Mouse (Mus musculus) gastrocnemius, postnatal 36 days (tissue): ENCODE results near the gene Ssh1. TPM values are rescaled to one million over a fixed set of nuclear protein-coding genes. Genes with fewer than 3 reads are reported as not detected.

ENCODE experiments used
- DNase-seq, 2 experiments: peaks; one replicate each; pipeline ENCODE4 v3.0.0; 2022
- intact Hi-C: fragments of 180-260 bp; cut with DNase I; formaldehyde crosslinking; loops from one replicate; pipeline ENCODE4 v1.15.1; 2025
- total RNA-seq, 2 experiments: library from RNA; stranded (reverse); gene quantifications; 2 replicates each; pipeline ENCODE4 v1.2.3; 2021

Ssh1 gene
- total RNA-seq, 2 experiments from 2014 or later, result 5.1 to 7.5 TPM

- intact Hi-C loops, result no loop called here
- no peak for DNase-seq
Observed at GRCm38 (mm10) chr5:113972589-113973515, 20.8 kb downstream of the Ssh1 start.

- DNase-seq, result no peak
- intact Hi-C loops, result no loop called here
Observed at GRCm38 (mm10) chr5:113971434-113971960, 22.2 kb downstream of the Ssh1 start.

GRCm38 (mm10) chr5:113968371-113968770 is 25.3 kb downstream of the Ssh1 start:
- DNase-seq, result no peak
- intact Hi-C loops, result no loop called here

DNA sequence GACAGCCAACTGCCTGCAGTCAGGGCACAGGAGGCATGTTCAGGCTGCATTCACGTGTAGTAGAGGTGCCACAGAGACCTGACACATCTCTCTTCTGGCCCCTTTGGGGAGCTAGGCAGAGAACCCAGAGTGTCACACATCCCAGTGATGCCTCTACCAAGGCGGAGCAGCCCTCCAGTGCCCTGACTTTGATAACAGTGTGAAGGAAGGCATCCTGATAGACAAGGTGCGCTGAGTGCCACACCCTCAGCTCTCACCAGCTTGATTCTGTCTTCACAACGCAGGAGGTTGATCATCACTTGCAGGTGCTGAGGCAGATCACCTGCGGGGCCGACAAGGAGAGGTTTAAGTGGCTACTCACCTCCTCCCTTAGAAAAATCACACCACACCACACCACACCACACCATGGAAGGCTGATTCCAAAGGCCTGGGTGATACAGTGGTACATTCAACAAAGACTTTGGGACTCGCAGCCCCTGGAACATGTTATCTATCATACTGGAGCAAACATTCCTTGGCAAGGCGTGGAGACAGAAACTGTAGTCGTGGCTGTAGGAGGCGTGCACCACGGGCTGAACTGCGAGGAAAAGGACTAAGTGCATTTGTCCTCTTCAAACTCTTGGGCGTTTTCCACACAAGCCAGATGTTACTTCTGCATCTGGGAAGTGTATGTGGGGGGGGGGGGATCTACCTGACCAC is 27.1 kb downstream of the Ssh1 start:
- intact Hi-C loops, result no loop called here

GRCm38 (mm10) chr5:113965659-113966185 is 28.0 kb downstream of the Ssh1 start:
- no peak for DNase-seq
- intact Hi-C loops, result no loop called here

More for the DNA sequence above, 27.1 kb downstream of the Ssh1 start:
- no peak for DNase-seq

GRCm38 (mm10) chr5:113964972-113965371 is 28.7 kb downstream of the Ssh1 start:
- DNase-seq, result no peak
- intact Hi-C loops, result no loop called here

GRCm38 (mm10) chr5:113961776-113962175 is 31.9 kb downstream of the Ssh1 start:
- no peak for DNase-seq
- intact Hi-C loops, result no loop called here

DNA sequence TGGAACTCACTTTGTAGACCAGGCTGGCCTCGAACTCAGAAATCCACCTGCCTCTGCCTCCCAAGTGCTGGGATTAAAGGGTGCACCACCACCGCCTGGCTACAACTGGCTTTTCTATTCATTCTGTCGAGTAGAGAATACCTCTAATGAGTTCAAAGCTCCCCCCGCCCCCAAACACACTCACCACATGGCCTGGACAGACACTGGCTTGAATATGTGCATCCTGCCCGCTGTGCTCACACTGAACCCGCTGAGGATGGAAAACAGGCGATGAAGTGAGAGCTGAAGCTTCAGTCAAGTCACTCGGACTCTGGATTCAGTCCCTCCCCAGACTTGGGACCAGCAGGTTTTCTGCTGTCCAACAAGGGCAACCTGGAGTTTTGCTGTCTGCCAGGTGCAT is 33.3 kb downstream of the Ssh1 start:
- DNase-seq, result no peak
- intact Hi-C loops, result no loop called here

DNA sequence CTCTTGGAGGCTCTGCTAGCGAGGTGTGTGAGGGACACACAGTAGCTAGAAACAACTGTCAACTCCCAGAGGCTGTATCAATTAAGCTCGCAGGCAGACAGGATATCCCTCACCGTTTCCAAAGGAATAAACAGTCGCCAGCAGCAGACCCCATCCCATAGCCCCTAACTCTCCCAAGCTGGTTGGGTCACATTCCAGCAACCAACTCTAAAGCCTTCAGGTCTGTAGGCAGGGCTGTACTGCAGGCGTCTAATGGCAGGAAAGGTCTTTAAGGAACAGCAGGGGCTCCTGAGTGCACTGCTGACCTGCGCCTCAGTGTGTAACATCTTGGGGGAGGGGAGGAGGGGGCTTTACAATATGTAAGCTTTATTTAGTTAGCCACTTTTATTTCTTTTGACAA is 34.7 kb downstream of the Ssh1 start:
- DNase-seq, result no peak
- intact Hi-C loops, result loop anchor here (5.0 kb wide), 2 partner anchors 88 to 187 kb away; partner anchors contain the start of genes Iscu and Sart3

DNA sequence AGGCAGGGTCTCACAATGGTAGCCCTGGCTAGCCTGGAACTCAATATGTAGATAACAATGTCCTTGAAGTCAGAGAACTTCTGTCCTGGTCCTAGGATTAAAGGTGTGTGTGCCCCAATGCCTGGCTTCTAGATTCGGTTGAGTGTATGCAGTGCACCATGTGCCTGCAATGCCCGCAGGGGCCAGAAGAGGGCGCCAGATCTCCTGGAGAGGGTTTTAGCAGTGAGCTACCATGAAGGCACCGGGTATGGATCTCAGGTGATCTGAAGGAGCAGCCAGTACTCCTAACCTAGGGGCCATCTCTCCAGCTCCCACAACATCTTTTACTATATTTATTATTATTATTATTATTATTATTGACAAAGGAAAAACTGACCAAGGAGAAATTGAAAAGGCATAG is 37.2 kb downstream of the Ssh1 start:
- intact Hi-C loops, result loop anchor here (5.0 kb wide), 2 partner anchors 91 to 184 kb away; partner anchors contain the start of genes Iscu and Sart3
- peak; percentile 81 to 85 for DNase-seq

GRCm38 (mm10) chr5:113955691-113956090 is 38.0 kb downstream of the Ssh1 start:
- intact Hi-C loops, result loop anchor here (2.0 to 5.0 kb wide), 3 partner anchors 37 to 183 kb away; partner anchors contain the start of genes Iscu, Sart3 and Ssh1
- no peak for DNase-seq

DNA sequence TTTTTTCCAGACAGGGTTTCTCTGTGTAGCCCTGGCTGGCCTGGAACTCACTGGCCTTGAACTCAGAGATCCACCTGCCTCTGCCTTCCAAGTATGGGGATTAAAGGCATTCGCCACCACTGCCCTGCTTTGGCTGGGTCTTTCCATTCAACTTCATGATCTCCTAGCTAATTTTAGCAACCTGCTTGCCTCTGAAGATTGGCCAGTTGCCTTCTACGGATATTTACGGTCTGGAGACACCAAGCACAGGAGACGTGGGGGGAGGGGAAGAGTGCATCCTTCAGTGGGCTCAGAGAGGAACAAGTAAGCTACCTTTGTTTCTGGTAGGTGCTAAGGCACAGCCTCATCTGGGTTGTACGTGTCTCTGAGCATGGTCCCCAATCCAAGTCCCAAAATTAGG is 38.4 kb downstream of the Ssh1 start:
- intact Hi-C loops, result loop anchor here (2.0 to 5.0 kb wide), 3 partner anchors 38 to 183 kb away; partner anchors contain the start of genes Iscu, Sart3 and Ssh1
- no peak for DNase-seq

GRCm38 (mm10) chr5:113954421-113954820 is 39.3 kb downstream of the Ssh1 start:
- intact Hi-C loops, result loop anchor here (1.0 to 5.0 kb wide), 3 partner anchors 38 to 100 kb away; partner anchors contain the start of gene Ssh1
- DNase-seq, result peak; percentile 77 to 81

DNA sequence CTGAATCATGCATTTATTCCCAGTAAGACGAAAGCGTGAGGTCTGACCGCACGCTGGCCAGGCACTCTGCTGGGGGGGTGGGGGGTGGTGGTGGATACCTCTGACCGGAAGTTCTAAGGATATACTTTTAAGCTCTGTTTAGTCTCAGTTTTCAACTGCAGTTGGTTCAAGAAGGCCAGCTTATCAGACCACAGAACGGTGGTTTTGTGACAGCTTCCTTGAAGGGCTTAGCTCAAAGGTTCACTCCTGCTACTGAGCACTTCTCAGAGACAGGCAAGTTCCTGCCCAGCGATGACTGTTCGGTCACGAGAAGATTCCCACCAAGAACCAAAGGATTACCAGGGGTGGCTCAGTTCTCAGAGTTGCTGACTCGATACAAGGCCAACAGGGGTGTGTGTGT is 41.2 kb downstream of the Ssh1 start:
- DNase-seq, result no peak
- intact Hi-C loops, result loop anchor here (5.0 kb wide), 1 partner anchor 40 kb away; no protein-coding TSS in a partner anchor

- intact Hi-C loops, result loop anchor here (5.0 kb wide), 1 partner anchor 39 kb away; no protein-coding TSS in a partner anchor
- no peak for DNase-seq
Observed at GRCm38 (mm10) chr5:113951693-113952071, 42.0 kb downstream of the Ssh1 start.

GRCm38 (mm10) chr5:113950786-113951692 is 42.7 kb downstream of the Ssh1 start:
- intact Hi-C loops, result loop anchor here (5.0 kb wide), 1 partner anchor 39 kb away; no protein-coding TSS in a partner anchor
- no peak for DNase-seq

DNA sequence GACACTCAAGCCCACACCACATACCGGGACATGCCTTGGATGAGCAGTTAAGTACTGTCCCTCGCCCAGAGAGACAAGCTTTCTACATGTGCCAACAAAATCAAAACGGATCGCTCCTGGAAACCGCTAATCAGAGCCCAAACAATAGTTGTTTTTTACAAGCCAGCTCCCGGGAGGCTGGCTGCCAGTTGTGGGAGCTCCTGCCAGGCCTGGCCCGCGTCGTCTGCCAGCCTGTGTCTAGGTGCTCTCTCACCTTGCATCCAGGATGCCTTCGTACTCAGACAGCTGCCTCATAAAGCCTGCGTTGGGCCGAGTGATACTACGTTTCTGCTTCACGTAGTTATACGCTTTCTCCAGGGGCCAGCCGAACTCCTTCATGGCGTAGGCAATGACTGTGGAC is 43.6 kb downstream of the Ssh1 start:
- intact Hi-C loops, result loop anchor here (5.0 kb wide), 1 partner anchor 38 kb away; no protein-coding TSS in a partner anchor
- no peak for DNase-seq

GRCm38 (mm10) chr5:113947280-113947679 is 46.4 kb downstream of the Ssh1 start:
- DNase-seq, result no peak
- intact Hi-C loops, result no loop called here

- intact Hi-C loops, result no loop called here
- no peak for DNase-seq
Observed at GRCm38 (mm10) chr5:113945126-113945525, 48.6 kb downstream of the Ssh1 start.
